Mouse (Mus musculus): ENCODE data around the gene Mars.

Mars gene

GRCm38 (mm10) chr10:127262548-127263398 lies 48.8 kb downstream of the Mars start, which contains the start of gene Kif5a:
Gene Kif5a, minus strand, starts transcription at chr10:127263348.
- DNase-seq (ENCODE audit: low spot score in 2 of 2): peak; percentile 82 to 84

DNA sequence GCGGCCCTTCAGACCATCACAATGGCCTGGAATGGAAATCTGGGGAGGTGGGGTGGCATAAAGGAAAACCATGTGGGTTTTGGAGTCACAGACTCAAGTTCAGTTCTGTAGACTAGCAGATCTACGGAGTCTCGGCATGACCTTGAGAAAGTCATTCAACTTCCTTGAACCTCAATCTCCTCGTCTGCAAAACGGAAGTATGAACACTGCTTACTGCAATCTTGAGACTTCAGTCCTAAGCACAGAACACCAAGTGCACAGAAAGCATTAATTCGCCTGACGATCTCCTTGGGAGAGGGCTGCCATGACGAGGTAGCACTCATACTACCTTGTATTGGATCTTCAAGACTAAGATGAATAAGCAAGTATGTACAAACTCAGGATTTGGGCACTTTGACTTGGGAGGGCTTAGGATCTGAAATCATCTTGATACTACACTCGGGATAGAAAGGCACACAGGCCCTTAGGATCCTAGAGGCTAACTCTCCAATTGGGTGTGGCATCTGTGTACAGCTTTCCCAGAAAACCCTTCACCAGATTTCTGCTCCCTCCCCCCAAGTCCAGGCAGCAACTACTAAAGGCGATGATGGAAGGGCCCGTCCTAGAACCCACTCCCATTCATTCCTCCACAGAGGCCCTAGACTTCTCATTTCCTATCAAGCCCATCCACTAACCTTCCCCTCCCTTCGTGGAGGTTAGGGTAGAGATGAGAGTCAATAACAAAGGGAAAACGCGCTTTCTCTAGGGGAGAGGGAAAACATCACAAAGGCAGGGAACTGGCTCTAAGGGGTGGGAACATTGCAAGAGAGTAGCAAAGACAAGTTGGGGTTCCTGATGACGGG lies 49.7 kb downstream of the Mars start:
- peak in 1 of 2 experiments; percentile 54 for DNase-seq (ENCODE audit: low spot score in 2 of 2)

GRCm38 (mm10) chr10:127258489-127258888 lies 53.1 kb downstream of the Mars start:
- no peak for DNase-seq (ENCODE audit: low spot score in 2 of 2)

DNA sequence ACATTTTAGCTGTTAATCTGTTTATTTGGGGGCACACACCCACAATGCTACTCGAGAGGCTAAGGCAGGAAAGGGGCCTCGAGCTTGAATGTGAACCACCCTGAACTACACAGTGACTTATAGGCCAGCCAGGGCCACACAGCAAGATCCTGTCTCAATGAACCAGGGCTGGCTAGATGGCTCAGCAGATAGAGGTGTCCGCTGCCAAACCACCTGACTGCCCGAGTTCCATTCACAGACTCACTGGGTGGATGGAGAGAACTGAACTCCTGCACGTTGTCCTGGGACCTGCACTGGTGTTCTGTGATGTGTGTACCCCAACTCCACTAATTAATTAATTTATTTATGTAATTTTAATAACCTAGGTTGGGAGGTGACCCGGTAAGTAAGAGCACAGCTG lies 53.8 kb downstream of the Mars start:
- DNase-seq (ENCODE audit: low spot score in 2 of 2): no peak

DNA sequence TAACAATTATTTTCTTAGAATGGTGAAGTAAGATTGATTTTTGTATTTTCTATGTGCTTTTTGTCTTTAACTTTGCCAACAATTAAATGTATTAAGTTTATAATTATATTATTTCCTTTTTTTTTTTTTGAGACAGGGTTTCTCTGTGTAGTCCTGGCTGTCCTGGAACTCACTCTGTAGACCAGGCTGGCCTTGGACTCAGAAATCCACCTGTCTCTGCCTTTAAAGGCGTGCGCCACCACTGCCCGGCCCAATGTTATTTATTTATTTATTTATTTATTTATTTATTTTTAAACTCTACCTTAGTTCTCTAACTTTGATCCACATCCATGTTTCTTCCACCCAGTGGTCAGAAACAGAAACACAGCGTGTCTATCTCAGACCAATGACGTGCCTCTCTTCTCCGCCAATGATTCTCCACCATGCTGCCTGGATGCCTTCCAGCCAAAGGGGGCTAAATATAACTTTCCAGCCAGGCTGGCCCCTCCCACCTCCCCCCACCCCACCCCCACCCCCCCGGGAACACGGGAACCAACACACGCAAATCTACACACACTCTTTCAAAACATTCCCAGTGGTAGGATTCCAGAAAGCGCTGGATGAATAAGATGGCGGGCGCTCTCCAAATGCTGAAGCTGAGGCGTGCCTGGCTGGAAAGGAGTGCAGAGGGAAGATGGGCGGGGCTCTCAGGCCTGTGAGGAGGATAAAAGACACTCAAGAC lies 55.8 kb downstream of the Mars start:
- peak; percentile 56 to 71 for DNase-seq (ENCODE audit: low spot score in 2 of 2)

- DNase-seq (ENCODE audit: low spot score in 2 of 2): no peak
Measured at GRCm38 (mm10) chr10:127250810-127251209, 60.8 kb downstream of the Mars start.

Measured in right cerebral cortex, postnatal 10 days (tissue).